Mouse (Mus musculus) olfactory bulb, adult 2 months (tissue): ENCODE data around the gene Ldlrap1.

Source experiments
- CTCF ChIP-seq: fragments of 200-500 bp; IDR thresholded peaks from 2 replicates; pipeline ENCODE4 v1.5.1; 2012; ENCODE audit warnings: low read depth, mild to moderate bottlenecking, low read length, moderate library complexity; ENCODE audit not compliant: insufficient read depth
- POLR2A ChIP-seq: fragments of 200-500 bp; IDR thresholded peaks from 2 replicates; pipeline ENCODE4 v1.6.1; 2012; ENCODE audit warnings: mild to moderate bottlenecking, low read depth, low read length, moderate library complexity; ENCODE audit not compliant: insufficient read depth

GRCm38 (mm10) chr4:134733371-134733770, 34.5 kb downstream of the Ldlrap1 start:
- no peak for TF ChIP-seq CTCF
- TF ChIP-seq POLR2A = no peak
